Mouse (Mus musculus): ENCODE measurements at regions not wholly inside any gene's neighbourhood (a gene's known extent, or its start where the extent isn't known, plus 50 kb on each side); places are given as distances from the start of the nearest gene placed in this dataset.

DNA sequence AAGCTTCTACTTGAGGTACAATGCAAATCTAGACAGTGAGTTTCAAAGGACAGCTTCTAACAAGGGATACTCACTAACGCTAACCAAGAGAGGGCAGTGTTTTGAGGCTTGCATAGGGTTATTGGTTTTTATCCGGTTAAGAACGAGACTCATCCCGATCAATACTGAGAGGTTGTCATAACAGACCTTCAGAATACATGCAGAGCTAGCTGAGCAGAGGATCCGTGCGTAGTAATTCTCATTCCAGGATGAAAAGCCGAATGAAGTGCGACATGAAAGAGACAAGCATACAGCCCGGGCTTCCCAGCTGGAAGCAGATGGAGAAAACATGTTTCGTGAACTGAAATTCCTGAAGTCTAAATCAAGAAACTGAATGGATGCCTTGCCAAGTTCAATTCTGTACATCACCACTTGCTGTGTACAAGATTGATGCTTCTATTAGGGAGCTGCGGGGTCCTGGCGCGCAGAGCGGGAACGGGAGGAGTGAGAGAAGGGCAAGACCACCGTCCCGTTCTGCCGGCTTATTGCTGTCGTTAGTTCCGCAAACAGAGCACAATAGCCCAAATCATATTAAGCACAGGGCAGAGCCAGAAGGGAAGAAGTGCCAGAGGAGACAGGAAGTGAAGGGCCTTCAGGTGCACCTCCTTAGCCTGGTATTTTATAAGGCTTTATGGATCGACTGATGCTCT lies 65.4 kb upstream of the Tes start:
- no peak for DNase-seq (ENCODE audit: low spot score)

GRCm38 (mm10) chr6:16995495-16995936 lies 69.4 kb upstream of the Tes start:
- DNase-seq (ENCODE audit: low spot score), result no peak

- DNase-seq (ENCODE audit: low spot score), result no peak
Measured at GRCm38 (mm10) chr6:16994711-16995110, 70.2 kb upstream of the Tes start.

GRCm38 (mm10) chr6:16991996-16992591 lies 72.9 kb upstream of the Tes start:
- no peak for DNase-seq (ENCODE audit: low spot score)

DNA sequence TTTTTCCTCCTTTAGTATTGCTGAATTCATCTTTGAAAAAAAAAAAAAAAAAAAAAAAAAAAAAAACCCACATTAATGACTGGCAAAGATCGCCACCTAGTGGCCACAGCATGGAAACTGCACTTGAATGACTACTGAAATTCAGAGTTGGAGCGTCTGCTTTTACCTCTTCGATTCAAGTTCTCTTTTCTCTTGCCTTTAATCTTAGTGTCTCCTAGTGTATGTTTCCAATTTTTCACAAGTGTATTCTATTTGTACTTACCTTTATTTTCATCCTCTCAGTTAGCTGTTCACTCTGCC lies 79.9 kb upstream of the Tfec start:
- no peak for DNase-seq (ENCODE audit: low spot score)

GRCm38 (mm10) chr6:16977392-16978205 lies 79.4 kb upstream of the Tfec start:
- no peak for DNase-seq (ENCODE audit: low spot score)

GRCm38 (mm10) chr6:16965658-16966057 lies 67.4 kb upstream of the Tfec start:
- no peak for DNase-seq (ENCODE audit: low spot score)

DNA sequence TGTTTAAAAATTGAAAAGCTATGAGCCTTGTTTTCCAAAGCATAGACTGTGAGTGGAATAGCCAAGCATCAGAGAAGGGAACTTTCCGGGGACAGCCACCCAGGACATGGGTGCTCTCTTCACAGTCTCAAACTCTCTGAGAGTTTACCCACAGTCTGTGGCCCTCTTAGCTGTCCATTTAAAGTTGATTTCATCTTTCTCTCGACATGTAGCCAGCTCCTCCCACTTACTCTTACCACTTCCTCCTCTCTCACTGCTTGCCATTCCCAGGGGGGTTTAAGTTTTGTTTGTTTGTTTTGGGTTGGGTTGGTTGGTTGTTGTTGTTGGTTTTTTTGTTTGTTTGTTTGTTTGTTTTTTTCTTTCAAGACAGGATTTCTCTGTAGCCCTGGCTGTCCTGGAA lies 66.1 kb upstream of the Tfec start:
- no peak for DNase-seq (ENCODE audit: low spot score)

- no peak for DNase-seq (ENCODE audit: low spot score)
Measured at GRCm38 (mm10) chr6:16963958-16964357, 65.7 kb upstream of the Tfec start.

DNA sequence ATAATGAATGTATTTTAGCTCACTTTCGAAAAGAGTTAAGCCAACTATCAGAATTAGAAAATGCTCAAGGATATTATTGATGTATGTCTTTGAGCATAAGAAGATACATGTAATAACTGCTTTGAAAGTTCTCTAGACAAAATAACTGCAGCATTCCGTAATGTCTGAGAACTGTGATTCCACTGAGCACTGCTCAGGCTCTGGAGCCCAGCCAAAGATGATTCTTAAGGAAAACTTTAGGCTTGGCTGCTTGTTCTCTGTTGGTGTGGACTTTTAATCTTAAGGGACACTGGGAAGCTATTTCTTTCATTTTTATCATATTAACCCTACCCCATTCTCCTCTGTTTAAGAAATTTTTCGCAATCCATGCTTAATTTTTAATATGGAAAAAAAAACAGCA lies 59.9 kb upstream of the Tfec start:
- no peak for DNase-seq (ENCODE audit: low spot score)

- peak; percentile 52 for DNase-seq (ENCODE audit: low spot score)
Measured at GRCm38 (mm10) chr6:16956771-16957435, 58.7 kb upstream of the Tfec start.

Measured in testis, postnatal 14 days (tissue).